Mouse (Mus musculus): ENCODE data around the gene Trmt2b.
"Not testable (repeated sequence)": the region's sequence is repeated elsewhere in the genome, so short reads cannot be mapped to it uniquely, and the experiment has no call there.

The Trmt2b gene

GRCm38 (mm10) chrX:134276275-134277160 lies at the start of gene Trmt2b:
Trmt2b (minus strand) TSS chrX:134276984.
- DNase-seq (ENCODE audit: low spot score), result peak; percentile 68

DNA sequence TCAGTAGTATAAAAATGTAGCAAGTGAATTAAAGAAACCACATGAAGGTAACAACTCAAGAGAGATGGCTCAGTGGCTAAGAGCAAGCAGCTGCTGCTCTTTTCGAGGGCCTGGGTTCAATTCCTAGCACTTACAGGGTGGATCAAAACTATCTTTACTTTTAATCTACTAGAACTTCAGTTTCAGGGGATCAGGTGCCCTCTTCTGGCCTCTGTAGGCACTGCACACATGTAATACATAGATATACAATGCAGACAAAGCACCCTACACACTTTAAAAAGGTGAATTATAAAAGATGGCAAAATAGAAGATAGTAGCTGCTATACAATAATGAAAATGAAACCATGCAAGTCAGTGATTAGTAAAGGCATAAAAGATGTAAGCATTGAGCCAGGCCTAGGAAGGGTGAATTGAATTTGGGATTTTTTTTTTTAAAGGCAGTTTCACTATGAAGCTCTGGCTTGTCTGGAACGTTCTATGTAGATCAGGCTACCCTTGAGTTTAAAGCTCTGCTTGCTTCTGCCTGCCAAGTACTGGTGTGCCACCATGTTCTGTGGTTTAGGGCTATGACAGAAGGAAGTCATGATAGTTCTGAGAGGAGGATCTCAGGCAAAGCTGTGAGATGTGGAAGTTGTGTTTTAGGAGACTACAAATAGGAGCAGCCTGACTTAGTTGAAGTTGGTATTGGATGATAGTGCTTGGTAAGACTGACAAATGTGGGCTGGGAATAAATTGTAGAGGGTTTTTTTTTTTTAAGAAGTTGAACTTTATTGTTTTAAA lies 42.6 kb upstream of the Trmt2b start:
- DNase-seq (ENCODE audit: low spot score), result peak; percentile 5

GRCm38 (mm10) chrX:134311193-134311592 lies 34.4 kb upstream of the Trmt2b start:
- DNase-seq (ENCODE audit: low spot score), result not testable (repeated sequence)

- DNase-seq (ENCODE audit: low spot score), result no peak
Measured at GRCm38 (mm10) chrX:134308275-134308634, 31.5 kb upstream of the Trmt2b start.

DNA sequence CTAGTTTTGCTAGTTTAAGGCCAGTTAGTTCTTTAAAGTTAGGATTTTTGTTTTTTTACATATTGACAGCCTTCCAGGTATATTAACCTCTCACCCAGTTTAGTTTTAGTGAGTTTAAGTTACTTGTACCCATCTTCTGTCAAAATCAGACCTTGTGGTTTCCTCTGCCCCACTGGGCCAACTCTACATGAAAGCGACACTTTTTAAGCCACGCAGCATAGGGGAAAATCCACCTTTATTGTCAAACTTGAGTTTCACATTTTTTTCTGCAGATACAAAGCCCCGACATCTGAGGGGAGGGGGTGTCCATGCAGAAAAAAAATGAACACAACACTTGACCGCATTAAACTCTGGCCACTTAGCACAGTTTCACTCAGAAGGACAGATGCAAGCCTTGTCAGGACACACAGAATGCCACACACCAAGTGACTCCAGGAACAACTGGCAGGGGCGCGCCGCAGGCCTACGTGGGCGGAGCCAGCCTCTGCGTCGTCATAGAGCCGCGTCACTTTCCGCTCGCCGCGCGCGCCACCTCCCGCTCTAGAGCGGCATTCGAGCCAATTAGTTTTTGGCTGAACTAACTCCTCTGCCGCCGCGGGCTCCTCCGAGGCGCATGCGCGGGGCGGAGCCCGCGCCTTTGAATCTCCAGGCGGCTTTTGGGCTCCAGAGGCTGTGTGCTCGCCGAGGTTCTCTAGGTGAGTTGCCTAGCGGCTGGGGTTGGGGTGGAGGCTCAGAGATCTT lies 30.9 kb upstream of the Trmt2b start, which contains the start of gene Cenpi:
Cenpi (plus strand) TSS at position 551 of the 741 bp plus-strand sequence.
- DNase-seq (ENCODE audit: low spot score), result peak; percentile 89

DNA sequence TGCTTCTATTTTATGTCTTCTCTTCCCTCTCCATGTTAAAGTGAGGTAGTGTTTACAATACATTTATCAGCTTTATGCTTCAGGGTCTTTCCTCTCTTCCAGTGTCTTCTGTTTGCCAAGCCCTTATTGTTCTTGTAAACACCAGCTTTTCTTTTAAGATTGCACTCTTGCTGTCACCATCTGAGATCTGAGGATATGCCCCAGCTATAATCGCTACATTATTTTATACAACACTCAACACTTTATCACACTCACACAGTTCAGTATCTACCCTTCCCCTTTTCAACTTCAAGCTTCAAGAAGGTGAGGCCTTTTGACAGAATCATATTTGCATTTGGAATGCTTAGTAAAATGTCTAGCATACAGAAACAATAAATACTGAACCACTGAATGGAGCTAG lies 26.5 kb upstream of the Trmt2b start:
- DNase-seq (ENCODE audit: low spot score), result no peak

DNA sequence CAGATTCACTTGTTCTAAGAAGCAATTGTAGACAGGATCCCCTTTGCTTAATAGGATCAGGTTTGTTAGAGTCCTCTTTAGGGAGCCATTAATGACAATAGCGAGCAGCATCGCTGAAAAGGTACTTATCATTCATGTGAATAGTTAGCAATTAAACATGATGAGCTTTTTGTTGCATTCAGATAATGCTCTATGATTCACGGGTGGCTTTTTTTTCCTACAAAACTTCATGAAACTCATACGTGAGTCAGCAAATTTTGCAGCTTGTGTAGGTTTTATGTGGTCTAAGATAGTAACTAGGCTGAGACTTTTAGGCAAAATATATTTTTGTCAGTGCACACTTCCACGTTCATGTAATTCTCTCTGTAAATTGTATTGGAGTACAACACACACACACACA lies 23.4 kb upstream of the Trmt2b start:
- no peak for DNase-seq (ENCODE audit: low spot score)

GRCm38 (mm10) chrX:134297195-134297594 lies 20.4 kb upstream of the Trmt2b start:
- no peak for DNase-seq (ENCODE audit: low spot score)

DNA sequence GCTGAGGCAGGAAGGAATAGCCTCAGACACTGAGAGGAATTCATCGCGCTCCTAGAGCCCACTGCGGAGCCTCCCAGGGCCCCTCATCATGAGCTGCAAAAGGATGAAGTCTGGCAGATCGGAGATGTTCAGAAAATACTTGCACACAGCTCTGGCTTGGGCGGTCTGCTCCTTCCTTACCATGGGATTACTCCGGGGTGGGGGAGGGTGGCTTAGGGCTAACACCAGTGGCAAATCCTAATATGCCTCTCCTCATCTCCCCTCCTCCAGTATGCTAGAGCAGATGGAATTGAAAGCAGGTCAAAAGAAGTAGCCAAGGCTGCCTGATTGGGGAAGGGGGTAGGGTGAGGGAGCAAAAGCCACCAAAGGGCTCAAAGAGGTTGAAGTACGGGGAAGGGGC lies 20.0 kb upstream of the Trmt2b start:
- DNase-seq (ENCODE audit: low spot score), result no peak

DNA sequence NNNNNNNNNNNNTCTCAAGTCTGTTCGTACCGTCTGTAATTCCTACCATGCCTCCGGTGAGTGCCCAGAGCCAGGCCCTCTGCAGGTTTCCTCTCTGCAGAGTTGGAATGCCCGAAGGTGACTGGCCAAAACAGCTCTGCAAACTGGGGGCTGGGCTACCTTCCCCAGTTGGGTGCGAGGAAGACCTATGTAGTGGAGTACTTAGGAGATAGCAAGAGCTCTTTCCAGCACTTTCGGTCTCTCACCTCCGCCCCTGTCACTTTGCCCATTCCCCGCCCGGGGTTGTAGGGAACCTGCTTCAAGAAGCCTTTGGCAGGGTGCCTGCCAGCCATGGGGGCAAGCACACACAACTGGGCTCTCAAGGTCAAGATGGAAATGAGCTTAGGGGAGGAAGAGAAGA lies 19.5 kb upstream of the Trmt2b start:
- no peak for DNase-seq (ENCODE audit: low spot score)

- no peak for DNase-seq (ENCODE audit: low spot score)
Measured at GRCm38 (mm10) chrX:134287305-134287704, 10.5 kb upstream of the Trmt2b start.

- no peak for DNase-seq (ENCODE audit: low spot score)
Measured at GRCm38 (mm10) chrX:134285791-134286190, 9.0 kb upstream of the Trmt2b start.

GRCm38 (mm10) chrX:134285102-134285501 lies 8.3 kb upstream of the Trmt2b start:
- DNase-seq (ENCODE audit: low spot score), result no peak

DNA sequence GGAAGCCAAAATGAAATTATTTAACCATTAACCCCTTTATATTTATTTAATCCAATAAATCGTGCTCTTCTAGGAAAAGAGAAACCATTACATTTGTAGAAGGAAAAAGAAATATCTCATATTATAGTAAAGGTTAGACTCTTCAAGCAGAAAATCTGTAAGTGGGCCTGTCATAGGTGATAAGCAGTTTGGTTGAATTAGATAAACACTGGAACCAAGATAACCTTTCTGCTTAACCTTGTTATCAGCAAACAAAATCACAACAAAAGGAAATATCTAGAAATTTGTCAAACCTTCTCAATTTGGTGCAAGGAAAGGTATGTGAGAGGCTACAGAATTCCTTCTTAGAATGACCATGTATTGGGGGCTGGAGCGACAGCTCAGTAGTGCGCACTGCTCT lies 3.7 kb upstream of the Trmt2b start:
- DNase-seq (ENCODE audit: low spot score), result no peak

DNA sequence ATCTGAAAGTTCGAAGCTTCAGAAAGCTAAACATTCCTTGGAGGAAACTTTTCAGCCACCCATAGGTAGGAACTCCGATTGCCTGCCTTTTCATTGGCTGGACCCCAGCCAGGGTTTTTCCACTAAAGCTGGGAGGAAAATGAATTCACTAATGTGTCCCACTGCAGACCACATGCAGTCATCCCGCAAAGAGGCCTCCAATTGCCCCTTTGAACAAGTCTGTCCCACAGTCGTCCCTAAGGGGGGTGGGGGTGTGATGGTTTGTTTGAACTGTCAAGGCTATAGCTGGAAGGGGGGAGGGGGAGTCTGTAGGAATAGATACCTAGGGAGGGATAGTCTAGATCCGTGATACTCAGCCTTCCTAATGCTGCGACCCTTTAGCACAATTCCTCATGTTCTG lies 1.1 kb downstream of the Trmt2b start:
- DNase-seq (ENCODE audit: low spot score), result peak; percentile 31

DNA sequence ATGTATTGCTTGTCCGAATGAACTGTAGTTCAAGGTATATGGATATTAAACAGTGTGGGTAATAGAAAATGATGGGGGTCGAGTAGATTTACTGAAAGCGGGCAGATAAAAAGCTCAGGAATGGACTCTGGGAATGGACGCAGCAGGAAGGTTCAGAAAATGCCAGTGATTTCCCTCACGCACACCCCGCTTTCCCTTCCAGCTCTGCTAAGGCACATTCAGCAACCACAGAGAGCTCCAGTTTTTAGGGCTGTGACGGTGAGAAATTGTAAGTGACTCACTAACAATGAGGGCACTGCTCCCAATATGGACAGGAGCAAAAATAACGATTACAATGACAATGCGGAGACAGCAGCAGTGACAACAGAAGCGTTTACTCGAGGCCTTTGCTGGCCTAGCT lies 14.7 kb downstream of the Trmt2b start:
- no peak for DNase-seq (ENCODE audit: low spot score)

- DNase-seq (ENCODE audit: low spot score), result no peak
Measured at GRCm38 (mm10) chrX:134261191-134261590, 15.6 kb downstream of the Trmt2b start.

- DNase-seq (ENCODE audit: low spot score), result no peak
Measured at GRCm38 (mm10) chrX:134248202-134248601, 28.6 kb downstream of the Trmt2b start.

GRCm38 (mm10) chrX:134245946-134246345 lies 30.8 kb downstream of the Trmt2b start:
- DNase-seq (ENCODE audit: low spot score), result no peak

DNA sequence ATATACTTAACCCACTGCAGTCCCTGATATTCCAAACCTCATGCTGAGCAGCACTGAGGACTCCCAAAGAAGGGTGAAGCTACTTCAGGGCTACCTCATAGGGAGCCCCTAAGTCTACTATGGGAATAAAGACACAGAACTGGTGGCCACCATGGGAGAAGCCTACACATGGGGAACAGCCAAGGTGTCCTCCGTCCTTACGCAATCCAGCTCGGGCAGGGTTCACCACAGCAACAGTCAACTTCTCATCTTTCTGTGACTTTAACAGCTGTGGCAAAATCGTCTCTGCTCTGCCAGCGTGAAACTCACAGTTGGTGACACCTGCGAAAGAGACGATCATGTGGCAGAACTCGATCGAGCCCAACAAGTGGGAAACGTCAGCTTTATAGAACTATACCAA lies 38.5 kb downstream of the Trmt2b start:
- DNase-seq (ENCODE audit: low spot score), result no peak

GRCm38 (mm10) chrX:134233048-134233447 lies 43.7 kb downstream of the Trmt2b start:
- no peak for DNase-seq (ENCODE audit: low spot score)

DNA sequence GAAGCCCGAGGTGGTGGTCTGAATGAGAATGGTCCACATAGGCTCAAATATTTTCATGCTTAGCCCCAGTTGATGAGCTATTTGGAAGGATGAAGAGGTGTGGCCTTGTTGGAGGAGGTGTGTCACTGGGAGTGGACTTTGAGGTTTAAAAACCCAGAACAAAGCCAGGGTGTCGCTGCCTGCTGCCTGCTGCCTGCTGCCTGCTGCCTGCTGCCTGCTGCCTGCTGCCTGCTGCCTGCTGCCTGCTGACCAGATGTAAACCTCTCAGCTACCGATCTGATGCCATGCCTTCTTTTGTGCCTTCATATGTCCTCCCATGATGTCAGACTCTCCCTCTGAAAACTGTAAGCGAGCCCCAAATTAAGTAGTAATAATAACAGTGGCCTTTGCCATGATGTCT lies 54.9 kb downstream of the Trmt2b start, which contains the start of gene Nox1:
Nox1 (minus strand) TSS at position 101 of the 400 bp plus-strand sequence.
- DNase-seq (ENCODE audit: low spot score), result no peak

Data from adipocyte (in vitro differentiated cells).